Mouse (Mus musculus): Measurements from ENCODE around the gene Hikeshi.
A peak's percentile ranks its signal among the peaks of the same experiment; 100 is the strongest.

Gene Hikeshi

DNA sequence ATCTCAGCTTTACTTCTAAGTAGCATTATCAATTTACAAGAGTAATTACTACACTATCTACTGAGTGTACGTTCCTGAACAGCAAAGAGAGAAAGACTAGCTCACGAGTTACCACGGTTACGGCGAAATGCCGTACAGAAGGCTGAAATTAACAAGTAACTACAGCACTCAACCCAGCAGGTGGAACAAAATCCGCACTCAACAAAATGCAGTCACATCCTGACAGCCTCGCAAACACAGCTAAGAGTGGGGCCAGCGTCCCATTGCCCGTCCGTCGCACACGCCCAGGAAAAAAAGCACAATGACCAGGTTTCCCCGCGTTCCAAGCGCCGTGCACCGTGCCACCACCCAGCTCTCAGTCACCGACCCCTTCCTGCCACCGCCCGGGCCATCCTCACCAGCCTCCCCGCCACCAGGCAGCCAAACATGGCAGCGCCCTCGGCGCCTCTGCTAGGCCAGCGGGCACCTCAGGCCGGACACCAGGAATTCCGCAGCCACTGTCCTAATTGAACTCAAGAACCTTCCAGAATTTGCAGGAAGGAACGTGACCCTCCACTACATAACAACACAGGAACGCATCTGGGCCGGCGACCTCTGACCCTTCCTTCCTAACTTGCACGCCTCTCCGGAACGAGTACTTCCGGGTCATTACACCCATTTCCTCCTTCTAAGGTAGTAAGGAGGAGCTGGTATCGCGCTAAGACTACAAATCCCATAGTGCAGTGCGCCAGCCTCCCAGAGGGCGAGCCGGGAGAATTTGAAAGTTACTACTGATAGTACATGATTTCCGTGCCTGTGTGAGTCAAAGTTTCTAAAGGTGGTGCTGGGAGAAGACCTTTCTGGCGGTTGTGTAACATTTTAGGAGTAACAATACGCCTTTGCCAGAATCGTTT, at the start of gene Hikeshi:
Hikeshi (minus strand) TSS at position 634 of the 893 bp plus-strand sequence.
- DNase-seq (ENCODE audit: low read depth): peak; percentile 100

DNA sequence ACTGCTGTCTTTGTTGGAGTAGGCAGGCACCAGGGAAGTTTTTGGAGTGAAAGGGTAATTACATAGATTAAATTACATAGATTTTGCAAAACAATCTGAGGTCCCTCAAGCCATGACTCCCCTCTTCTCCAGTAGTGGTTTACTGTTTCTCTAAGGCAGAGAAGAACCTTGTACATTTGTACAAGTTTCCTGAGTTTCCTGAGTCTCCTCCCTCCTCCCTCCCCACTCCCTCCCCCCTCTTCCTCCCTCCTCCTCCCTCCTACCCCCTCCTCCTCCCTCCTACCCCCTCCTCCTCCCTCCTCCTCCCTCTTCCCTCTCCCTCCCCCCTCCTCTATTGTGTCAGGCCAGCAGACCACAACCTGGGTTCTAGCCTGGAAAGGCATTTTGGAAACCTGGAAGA, 43.4 kb upstream of the Hikeshi start:
- DNase-seq (ENCODE audit: low read depth): no peak

DNA sequence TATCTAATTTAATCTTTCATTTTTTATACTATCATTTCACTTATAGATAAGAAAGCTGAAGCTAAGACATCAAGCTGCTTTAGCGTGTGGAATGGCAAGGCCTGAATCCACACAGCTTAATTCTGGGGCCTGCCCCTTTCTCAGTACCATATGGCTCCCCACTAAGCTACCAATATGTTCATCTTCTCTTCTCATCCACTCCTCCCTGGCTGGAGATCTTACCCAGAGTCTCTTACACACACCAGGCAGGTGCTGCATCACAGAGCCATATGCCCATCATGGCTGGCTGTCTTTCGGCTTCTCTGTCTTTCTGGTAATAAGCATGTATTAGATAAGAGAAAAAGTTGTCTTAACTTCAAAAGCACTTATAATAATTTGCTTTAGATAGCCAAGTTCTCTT, 42.4 kb upstream of the Hikeshi start:
- no peak for DNase-seq (ENCODE audit: low read depth)

DNA sequence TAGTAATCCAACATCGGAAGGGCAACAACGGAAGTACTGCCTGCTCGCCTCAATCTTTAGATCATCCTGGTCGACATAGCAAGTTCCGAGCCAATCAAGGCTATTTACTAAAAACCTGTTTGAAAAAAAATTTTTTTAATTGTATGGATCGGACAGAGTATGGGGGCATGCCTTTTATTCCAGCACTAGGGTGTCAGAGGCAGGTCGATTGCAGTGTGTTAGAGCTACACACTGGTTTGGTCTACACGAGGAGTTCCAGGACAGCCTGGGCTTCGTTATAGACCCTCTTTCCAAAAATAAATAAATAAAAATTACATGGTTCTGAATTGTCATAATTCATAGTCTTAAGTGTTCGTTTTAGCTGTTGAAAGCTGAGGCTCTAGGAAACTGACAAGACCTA, 40.6 kb upstream of the Hikeshi start:
- no peak for DNase-seq (ENCODE audit: low read depth)

DNA sequence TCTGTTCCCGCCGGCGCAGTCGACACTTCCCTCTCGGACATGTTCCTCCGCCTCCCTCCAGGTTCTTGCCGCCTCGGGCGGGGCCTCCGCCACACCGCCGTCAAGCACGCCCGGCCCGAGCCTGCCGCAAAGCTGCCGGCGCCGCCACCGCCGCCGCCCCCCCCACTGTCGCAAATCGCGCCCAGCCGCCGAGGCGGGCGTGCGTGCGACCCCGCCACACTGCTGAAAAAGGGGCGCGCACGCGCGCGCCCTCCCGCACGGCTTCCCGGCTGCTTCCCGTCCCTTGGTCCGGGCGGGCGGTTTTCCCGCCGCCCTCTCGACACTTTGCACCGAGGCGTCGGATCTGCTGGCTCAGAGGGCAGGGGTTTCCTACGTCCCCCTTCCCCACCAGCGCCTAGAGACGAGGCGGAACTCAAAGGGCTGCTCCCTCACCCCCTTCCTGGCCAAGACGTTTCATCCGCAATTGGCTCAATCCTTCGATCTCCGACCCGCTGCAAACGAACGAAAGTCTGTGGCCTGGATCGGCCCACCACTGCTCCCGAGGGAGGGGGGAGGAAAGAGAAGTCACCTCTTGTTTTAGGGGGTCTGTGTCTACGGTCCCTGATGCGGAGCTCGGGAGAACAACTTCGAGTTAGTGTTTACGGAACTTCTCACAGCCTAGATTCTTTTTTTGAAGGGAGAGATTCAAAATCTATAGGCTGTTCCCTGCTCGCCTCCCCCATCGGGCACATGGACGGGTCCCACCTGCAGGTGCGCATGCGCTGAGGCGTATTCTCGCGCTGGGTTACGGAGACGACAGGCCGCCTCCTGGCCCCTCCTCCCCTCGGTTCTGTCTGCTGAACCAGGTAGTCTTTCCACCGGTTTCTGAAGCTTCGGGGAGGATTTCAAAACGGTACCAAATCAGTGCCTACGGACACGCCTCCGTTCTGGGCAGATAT, 39.8 kb upstream of the Hikeshi start, which contains the start of gene Eed:
Eed (minus strand) TSS at position 499 of the 938 bp plus-strand sequence.
- peak; percentile 96 for DNase-seq (ENCODE audit: low read depth)

- no peak for DNase-seq (ENCODE audit: low read depth)
Measured at GRCm38 (mm10) chr7:89980133-89980484, 39.1 kb upstream of the Hikeshi start.

DNA sequence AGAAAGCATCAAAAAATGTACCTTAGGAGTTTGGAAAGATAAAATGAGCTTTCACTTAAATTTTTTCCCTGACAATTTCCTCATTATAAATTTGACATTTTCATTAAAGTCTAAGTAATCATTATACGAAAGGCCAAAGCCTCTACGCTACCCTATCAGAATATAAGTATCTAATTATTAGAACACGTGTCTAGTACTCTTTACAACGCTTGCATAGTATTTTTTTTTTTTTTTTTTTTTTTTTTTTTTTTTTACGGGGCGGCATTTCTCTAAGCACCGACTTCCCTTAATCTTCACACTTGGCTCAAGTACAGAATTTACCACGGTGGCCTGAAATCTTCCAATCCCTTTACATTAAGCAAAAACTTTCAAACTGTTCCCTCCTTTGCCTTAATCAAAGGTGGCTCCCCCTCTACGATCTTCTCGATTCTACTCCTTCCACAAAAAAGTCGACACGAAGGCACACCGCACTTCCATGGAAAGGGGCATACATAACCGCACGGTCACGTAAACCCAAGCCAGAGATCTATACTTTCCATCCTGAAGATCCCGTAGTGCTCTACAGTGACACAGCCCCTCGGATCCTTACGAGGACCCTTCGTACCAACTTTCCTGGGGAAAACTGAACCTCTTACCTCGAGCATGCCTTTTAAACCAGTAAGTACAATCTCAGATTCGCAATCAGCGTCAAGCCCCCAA, 38.6 kb upstream of the Hikeshi start:
- DNase-seq (ENCODE audit: low read depth): peak; percentile 60

- DNase-seq (ENCODE audit: low read depth): no peak
Measured at GRCm38 (mm10) chr7:89976796-89977195, 35.8 kb upstream of the Hikeshi start.

- no peak for DNase-seq (ENCODE audit: low read depth)
Measured at GRCm38 (mm10) chr7:89975571-89975970, 34.6 kb upstream of the Hikeshi start.

GRCm38 (mm10) chr7:89967235-89967634, 26.2 kb upstream of the Hikeshi start:
- DNase-seq (ENCODE audit: low read depth): peak; percentile 43

DNA sequence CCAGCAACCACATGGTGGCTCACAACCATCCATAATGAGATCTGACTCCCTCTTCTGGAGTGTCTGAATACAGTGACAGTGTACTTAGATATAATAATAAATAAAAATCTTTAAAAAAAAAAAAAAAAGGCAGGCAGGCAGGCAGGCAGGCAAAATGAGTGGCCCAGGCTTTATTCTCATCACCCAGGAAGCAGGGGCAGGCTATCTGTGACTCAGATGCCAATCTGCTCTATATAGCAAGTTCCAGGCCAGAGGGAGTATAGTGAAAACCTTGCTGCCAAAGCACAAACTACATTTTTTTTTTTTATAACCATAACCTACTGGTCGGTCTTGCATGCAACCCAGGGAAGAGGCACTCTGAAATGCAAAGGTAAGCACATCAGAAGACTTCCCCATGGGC, 25.8 kb upstream of the Hikeshi start:
- DNase-seq (ENCODE audit: low read depth): peak; percentile 22

DNA sequence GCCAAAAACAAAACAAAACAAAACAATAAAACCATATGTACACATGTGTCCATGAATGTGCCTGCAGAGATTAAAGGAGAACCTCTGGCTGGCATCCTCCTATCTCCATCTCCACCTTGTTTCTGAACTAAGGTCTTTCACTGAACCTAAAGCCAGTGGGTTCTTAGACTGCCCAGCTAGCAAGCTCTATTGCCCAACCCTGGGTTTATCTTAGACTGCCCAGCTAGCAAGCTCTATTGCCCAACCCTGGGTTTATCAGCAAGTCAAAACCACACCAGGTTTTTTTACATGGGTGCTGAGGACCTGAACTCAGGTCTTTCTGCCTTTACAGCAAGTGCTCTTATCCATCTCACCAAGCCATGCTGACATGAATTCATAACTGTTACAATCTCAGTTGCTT, 22.1 kb upstream of the Hikeshi start:
- DNase-seq (ENCODE audit: low read depth): peak; percentile 84

- DNase-seq (ENCODE audit: low read depth): no peak
Measured at GRCm38 (mm10) chr7:89957300-89957699, 16.3 kb upstream of the Hikeshi start.

GRCm38 (mm10) chr7:89954261-89954660, 13.3 kb upstream of the Hikeshi start:
- no peak for DNase-seq (ENCODE audit: low read depth)

DNA sequence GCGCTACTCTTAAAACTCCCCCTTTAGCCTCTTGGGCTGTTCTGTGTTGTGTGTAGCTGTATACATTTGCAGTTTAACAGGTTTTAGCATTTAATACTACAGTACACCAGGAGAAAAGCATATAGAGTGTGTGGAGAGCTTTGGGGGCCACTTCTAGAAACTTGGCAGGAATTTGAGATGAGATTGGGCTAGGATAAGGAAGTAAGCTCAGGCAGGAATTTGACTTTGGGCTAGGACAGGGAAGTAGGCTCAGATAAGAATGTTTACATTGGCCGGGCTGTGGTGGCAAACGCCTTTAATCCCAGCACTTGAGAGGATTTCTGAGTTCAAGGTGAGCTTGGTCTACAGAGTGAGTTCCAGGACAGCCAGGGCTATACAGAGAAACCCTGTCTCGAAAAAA, 8.4 kb upstream of the Hikeshi start:
- no peak for DNase-seq (ENCODE audit: low read depth)

- DNase-seq (ENCODE audit: low read depth): no peak
Measured at GRCm38 (mm10) chr7:89948026-89948425, 7.0 kb upstream of the Hikeshi start.

GRCm38 (mm10) chr7:89939497-89940353, 1.3 kb downstream of the Hikeshi start:
- peak; percentile 49 for DNase-seq (ENCODE audit: low read depth)

GRCm38 (mm10) chr7:89923441-89924180, 17.4 kb downstream of the Hikeshi start:
- DNase-seq (ENCODE audit: low read depth): no peak

DNA sequence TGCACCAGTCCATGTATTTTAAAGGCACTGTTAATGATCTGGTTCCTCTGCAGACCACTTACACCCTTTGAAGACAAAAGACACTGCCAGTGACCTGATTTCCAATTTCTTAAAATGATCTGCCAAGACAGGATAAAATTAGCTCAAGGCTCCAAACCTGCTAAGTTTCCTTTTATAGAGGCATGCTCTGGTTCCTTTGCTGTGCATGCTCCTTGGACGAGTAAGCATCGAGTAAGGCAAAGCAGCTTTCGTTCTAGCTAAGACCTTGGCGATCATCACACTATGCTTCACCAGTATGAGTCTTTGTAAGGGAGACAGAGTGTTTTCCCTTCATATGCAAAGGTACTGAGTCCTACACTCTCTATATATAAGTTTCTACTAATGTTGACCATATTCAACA, 23.2 kb downstream of the Hikeshi start:
- DNase-seq (ENCODE audit: low read depth): no peak

- DNase-seq (ENCODE audit: low read depth): no peak
Measured at GRCm38 (mm10) chr7:89916711-89917110, 24.3 kb downstream of the Hikeshi start.
